Mouse (Mus musculus) midbrain, embryonic 16.5 days (tissue): ENCODE data around the gene Kcnb1. TPM values are rescaled to one million over a fixed set of nuclear protein-coding genes. Genes with fewer than 3 reads are reported as not detected.

Source experiments
- ATAC-seq: fragments of 200-750 bp; cut with Nextera tagmentation; 2 replicates; pipeline ENCODE4 v1.8.0; 2017; ENCODE audit warnings: moderate TSS enrichment
- H3K27ac ChIP-seq: fragments of 300-500 bp; sonication (generic); 2 replicates; pipeline ENCODE4 v1.5.1; 2014; ENCODE audit warnings: mild to moderate bottlenecking, low read length, mixed read lengths
- H3K27me3 ChIP-seq: fragments of 300-500 bp; sonication (generic); 2 replicates; pipeline ENCODE4 v1.6.1; 2014; ENCODE audit warnings: low read depth, low read length, mixed read lengths; ENCODE audit not compliant: control insufficient read depth, insufficient read depth
- H3K36me3 ChIP-seq: fragments of 300-500 bp; sonication (generic); 2 replicates; pipeline ENCODE4 v1.6.1; 2014; ENCODE audit warnings: mild to moderate bottlenecking, low read length, moderate library complexity, mixed read lengths; ENCODE audit not compliant: control insufficient read depth, insufficient read depth
- H3K4me1 ChIP-seq: fragments of 300-500 bp; sonication (generic); 2 replicates; pipeline ENCODE4 v1.6.1; 2014; ENCODE audit warnings: mild to moderate bottlenecking, low read length, mixed read lengths; ENCODE audit not compliant: control insufficient read depth, insufficient read depth
- H3K4me2 ChIP-seq: fragments of 300-500 bp; sonication (generic); 2 replicates; pipeline ENCODE4 v1.6.1; 2014; ENCODE audit warnings: mild to moderate bottlenecking, low read length, mixed read lengths
- H3K4me3 ChIP-seq: fragments of 300-500 bp; sonication (generic); 2 replicates; pipeline ENCODE4 v1.5.1; 2014; ENCODE audit warnings: low read depth, mild to moderate bottlenecking, low read length, moderate library complexity, mixed read lengths
- H3K9ac ChIP-seq: fragments of 300-500 bp; sonication (generic); 2 replicates; pipeline ENCODE4 v1.6.1; 2014; ENCODE audit warnings: low read depth, low read length, mixed read lengths
- H3K9me3 ChIP-seq: fragments of 300-500 bp; sonication (generic); replicated peaks from 2 replicates; pipeline ENCODE4 v1.6.1; 2014; ENCODE audit warnings: mild to moderate bottlenecking, low read length, mixed read lengths; ENCODE audit not compliant: control insufficient read depth, poor library complexity, severe bottlenecking
- WGBS: fragments of 180-500 bp; shearing (Covaris S2); extraction: QIAGEN DNeasy Blood & Tissue Kit; methylation state at CpG from one replicate; pipeline ENCODE4 v1.1.7; 2014; 5-methylcytosine and 5-hydroxymethylcytosine counted together
- polyA plus RNA-seq: library from polyadenylated mRNA; unstranded; fragments of >200 nt; fragmentation: Nextera tagmentation; extraction: Ambion mirVana; gene quantifications from 2 replicates; pipeline ENCODE4 v1.2.1, GENCODE M21; 2015

The Kcnb1 gene
- polyA plus RNA-seq, 1 experiment from 2014 or later: 3.9 TPM

GRCm38 (mm10) chr2:167118046-167118445, 71.9 kb downstream of the Kcnb1 start:
- no peaks in the 10 kb centered on the region for H3K27me3 ChIP-seq
- no peak overlapping the region for H3K27ac ChIP-seq
- peaks cover 2% of the 10 kb centered on the region; the same call in 1 of the 2 replicates for H3K4me1 ChIP-seq
- no peak overlapping the region for H3K4me3 ChIP-seq
- H3K4me2 ChIP-seq: no peak overlapping the region
- H3K36me3 ChIP-seq: no peaks in the 10 kb centered on the region
- H3K9ac ChIP-seq: no peak overlapping the region
- WGBS: 92% methylated on average over 10 of the region's 10 CpGs
- no peaks in the 10 kb centered on the region for H3K9me3 ChIP-seq
- ATAC-seq: no peak

- no peaks in the 10 kb centered on the region for H3K27me3 ChIP-seq
- H3K4me2 ChIP-seq: no peak overlapping the region
- peak; percentile 64 for ATAC-seq
- no peaks in the 10 kb centered on the region for H3K9me3 ChIP-seq
- H3K9ac ChIP-seq: no peak overlapping the region
- no peak overlapping the region for H3K27ac ChIP-seq
- no peak overlapping the region for H3K4me3 ChIP-seq
- peaks cover 6% of the 10 kb centered on the region for H3K4me1 ChIP-seq
- no peaks in the 10 kb centered on the region for H3K36me3 ChIP-seq
- 43% methylated on average over 6 of the region's 6 CpGs for WGBS
These were observed 77.2 kb downstream of the Kcnb1 start for GRCm38 (mm10) chr2:167112737-167113136.

- Histone ChIP-seq H3K4me3 (no peak overlapping the region), H3K4me2 (no peak overlapping the region), H3K9ac (peak overlapping the region; percentile 15; the same call in 1 of the 2 replicates), H3K27ac (0 out of 2 replicates have a peak overlapping the region, but pooled peaks have one; percentile 1), H3K27me3 (no peaks in the 10 kb centered on the region), H3K9me3 (no peaks in the 10 kb centered on the region), H3K4me1 (peaks cover 6% of the 10 kb centered on the region), H3K36me3 (no peaks in the 10 kb centered on the region)
- 21% methylated on average over 7 of the region's 7 CpGs for WGBS
- ATAC-seq: peak; percentile 47
These were observed 77.7 kb downstream of the Kcnb1 start for GRCm38 (mm10) chr2:167112259-167112658.

GRCm38 (mm10) chr2:167109506-167109905, 80.4 kb downstream of the Kcnb1 start:
- Histone ChIP-seq H3K4me1 (peaks cover 6% of the 10 kb centered on the region), H3K4me3 (no peak overlapping the region), H3K9me3 (no peaks in the 10 kb centered on the region), H3K4me2 (no peak overlapping the region), H3K36me3 (peaks cover 11% of the 10 kb centered on the region; the same call in 1 of the 2 replicates), H3K9ac (no peak overlapping the region), H3K27ac (no peak overlapping the region), H3K27me3 (no peaks in the 10 kb centered on the region)
- WGBS: 82% methylated on average over 8 of the region's 8 CpGs
- ATAC-seq: no peak

- ATAC-seq: no peak
- Histone ChIP-seq H3K9me3 (no peaks in the 10 kb centered on the region), H3K4me3 (no peak overlapping the region), H3K27ac (no peak overlapping the region), H3K4me1 (no peaks in the 10 kb centered on the region), H3K27me3 (no peaks in the 10 kb centered on the region), H3K4me2 (no peak overlapping the region), H3K9ac (no peak overlapping the region), H3K36me3 (peaks cover 11% of the 10 kb centered on the region; the same call in 1 of the 2 replicates)
- 62% methylated on average over 7 of the region's 7 CpGs for WGBS
These were observed 86.4 kb downstream of the Kcnb1 start for GRCm38 (mm10) chr2:167103546-167103945.

GRCm38 (mm10) chr2:167101743-167102441, 88.1 kb downstream of the Kcnb1 start:
- no peak for ATAC-seq
- Histone ChIP-seq H3K36me3 (peaks cover 11% of the 10 kb centered on the region; the same call in 1 of the 2 replicates), H3K4me2 (no peak overlapping the region), H3K4me3 (no peak overlapping the region), H3K9ac (no peak overlapping the region), H3K27me3 (no peaks in the 10 kb centered on the region), H3K9me3 (no peaks in the 10 kb centered on the region), H3K4me1 (no peaks in the 10 kb centered on the region), H3K27ac (no peak overlapping the region)
- 89% methylated on average over 17 of the region's 17 CpGs for WGBS

- H3K36me3 ChIP-seq: no peaks in the 10 kb centered on the region
- H3K4me2 ChIP-seq: no peak overlapping the region
- no peak for ATAC-seq
- no peak overlapping the region for H3K9ac ChIP-seq
- H3K27me3 ChIP-seq: no peaks in the 10 kb centered on the region
- no peaks in the 10 kb centered on the region for H3K9me3 ChIP-seq
- H3K4me3 ChIP-seq: no peak overlapping the region
- no peak overlapping the region for H3K27ac ChIP-seq
- 82% methylated on average over 4 of the region's 4 CpGs for WGBS
- no peaks in the 10 kb centered on the region for H3K4me1 ChIP-seq
These were observed 95.3 kb downstream of the Kcnb1 start for GRCm38 (mm10) chr2:167094688-167095087.

GRCm38 (mm10) chr2:167093171-167093900, 96.6 kb downstream of the Kcnb1 start:
- ATAC-seq: no peak
- Histone ChIP-seq H3K36me3 (no peaks in the 10 kb centered on the region), H3K27me3 (no peaks in the 10 kb centered on the region), H3K27ac (no peak overlapping the region), H3K4me1 (no peaks in the 10 kb centered on the region), H3K4me3 (no peak overlapping the region), H3K9ac (no peak overlapping the region), H3K9me3 (no peaks in the 10 kb centered on the region), H3K4me2 (no peak overlapping the region)
- WGBS: 93% methylated on average over 13 of the region's 13 CpGs

GRCm38 (mm10) chr2:167090271-167090670, 99.7 kb downstream of the Kcnb1 start:
- H3K4me2 ChIP-seq: no peak overlapping the region
- no peak overlapping the region for H3K27ac ChIP-seq
- ATAC-seq: no peak
- H3K36me3 ChIP-seq: no peaks in the 10 kb centered on the region
- WGBS: 68% methylated on average over 1 of the region's 1 CpGs
- no peak overlapping the region for H3K4me3 ChIP-seq
- no peaks in the 10 kb centered on the region for H3K9me3 ChIP-seq
- H3K27me3 ChIP-seq: no peaks in the 10 kb centered on the region
- H3K4me1 ChIP-seq: no peaks in the 10 kb centered on the region
- no peak overlapping the region for H3K9ac ChIP-seq
